Mouse (Mus musculus) right cerebral cortex, postnatal 4 days (tissue): ENCODE results near the gene Cela1.

Source experiments
- DNase-seq: peaks from one replicate; pipeline ENCODE4 v3.0.0-alpha.2; 2022

Cela1 gene

GRCm38 (mm10) chr15:100703913-100704312 lies 16.2 kb upstream of the Cela1 start:
- DNase-seq = no peak

DNA sequence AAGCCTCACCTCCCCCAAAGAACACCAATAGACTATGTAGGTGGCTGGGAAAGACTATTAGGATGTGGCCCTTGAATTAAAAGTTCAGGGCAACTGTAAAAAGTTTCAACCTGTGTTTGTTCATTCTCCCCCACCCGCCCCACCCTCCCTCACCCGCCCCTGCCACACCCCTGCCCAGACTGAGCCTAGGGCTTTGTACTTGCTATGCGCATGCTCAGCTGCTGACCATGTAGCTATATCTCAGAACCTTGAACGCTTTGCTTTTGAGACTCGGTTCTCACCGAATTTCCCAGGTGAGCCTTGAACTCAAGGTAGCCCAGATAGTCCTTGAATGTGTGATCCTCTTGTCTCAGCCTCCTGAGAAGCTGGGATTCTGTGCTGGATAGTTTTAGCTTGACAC lies 14.1 kb upstream of the Cela1 start:
- DNase-seq = no peak

- DNase-seq = no peak
These were observed 13.4 kb upstream of the Cela1 start for GRCm38 (mm10) chr15:100701108-100701507.

GRCm38 (mm10) chr15:100700424-100700823 lies 12.7 kb upstream of the Cela1 start:
- DNase-seq = no peak

DNA sequence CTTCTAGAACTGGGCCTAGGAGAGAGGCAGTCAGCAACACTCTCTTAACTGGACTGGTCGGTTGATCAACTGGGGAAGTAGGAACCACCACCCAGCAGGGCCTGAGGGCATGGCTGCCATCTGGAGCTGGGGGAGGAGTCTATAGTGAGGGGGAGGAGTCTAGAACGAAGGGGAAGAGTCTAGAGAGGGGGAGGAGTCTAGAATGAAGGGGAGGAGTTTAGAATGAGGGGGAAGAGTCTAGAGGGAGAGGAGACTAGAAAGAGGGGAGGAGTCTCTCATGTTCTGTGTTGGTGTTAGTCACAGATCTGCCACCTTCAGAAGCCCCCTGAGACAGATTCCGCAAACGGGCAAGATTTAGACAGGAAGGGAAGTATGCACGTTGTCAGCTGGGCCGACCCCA lies 11.7 kb upstream of the Cela1 start:
- no peak for DNase-seq

GRCm38 (mm10) chr15:100698078-100698477 lies 10.4 kb upstream of the Cela1 start:
- DNase-seq = no peak

DNA sequence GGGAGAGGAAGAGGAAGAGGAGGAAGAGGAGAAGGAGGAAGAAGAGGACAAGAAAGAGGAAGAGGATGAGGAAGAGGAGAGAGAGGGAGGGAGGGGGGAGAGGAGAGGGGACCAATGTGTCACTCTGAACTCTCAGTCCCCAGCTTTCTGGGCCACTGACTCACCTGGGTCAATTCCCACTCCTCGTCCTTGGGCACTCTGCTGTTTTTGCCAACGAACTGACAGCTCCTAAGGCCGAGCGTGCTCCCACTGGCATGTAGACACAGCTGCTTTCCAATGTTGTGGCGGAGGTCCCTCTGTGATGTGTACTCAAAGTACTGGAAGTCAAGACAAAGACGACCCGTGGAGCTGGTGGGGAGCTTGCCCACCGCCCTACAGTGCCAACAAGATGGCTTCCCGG lies 6.7 kb upstream of the Cela1 start:
- no peak for DNase-seq

- DNase-seq = no peak
These were observed 4.3 kb upstream of the Cela1 start for GRCm38 (mm10) chr15:100691990-100692389.

GRCm38 (mm10) chr15:100686989-100687388 lies 732 bp downstream of the Cela1 start:
- DNase-seq = no peak

DNA sequence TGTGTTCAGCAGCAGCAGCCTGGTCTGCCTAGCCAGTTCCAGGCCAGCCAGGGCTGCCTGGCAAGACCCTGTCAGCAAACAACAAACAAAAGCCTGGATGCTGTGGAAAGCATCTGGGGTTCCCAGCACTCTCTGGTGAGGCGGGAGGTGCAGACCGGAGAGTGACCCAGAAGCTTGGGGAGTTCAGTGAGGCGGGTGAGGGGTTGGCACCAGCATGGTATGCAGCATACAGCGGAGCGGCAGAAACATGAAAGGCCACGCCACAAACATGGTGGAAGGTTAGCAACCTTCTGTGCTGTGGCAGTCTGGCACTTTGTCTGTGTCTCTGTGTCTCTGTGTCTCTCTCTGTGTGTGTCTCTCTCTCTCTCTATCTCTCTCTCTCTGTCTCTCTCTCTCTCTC lies 1.3 kb downstream of the Cela1 start:
- no peak for DNase-seq

DNA sequence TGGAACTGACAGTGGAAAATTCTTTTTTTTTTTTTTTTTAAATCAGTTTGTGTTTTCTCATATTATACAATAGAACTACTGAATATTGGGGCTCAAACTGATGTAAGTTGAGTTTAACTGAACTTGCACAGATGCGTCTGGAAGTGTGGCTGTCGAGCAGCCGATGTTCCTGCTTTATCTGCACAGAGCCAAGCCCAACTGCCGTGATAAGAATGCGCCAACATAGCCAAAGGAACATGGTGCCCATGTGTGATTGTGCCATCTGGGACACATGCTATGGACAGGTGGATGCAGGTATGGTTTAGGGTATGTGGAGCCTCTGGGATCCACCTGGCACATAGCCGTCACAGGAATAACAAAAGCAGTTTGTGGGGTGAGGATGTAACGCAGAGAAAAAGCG lies 1.9 kb downstream of the Cela1 start:
- no peak for DNase-seq

DNA sequence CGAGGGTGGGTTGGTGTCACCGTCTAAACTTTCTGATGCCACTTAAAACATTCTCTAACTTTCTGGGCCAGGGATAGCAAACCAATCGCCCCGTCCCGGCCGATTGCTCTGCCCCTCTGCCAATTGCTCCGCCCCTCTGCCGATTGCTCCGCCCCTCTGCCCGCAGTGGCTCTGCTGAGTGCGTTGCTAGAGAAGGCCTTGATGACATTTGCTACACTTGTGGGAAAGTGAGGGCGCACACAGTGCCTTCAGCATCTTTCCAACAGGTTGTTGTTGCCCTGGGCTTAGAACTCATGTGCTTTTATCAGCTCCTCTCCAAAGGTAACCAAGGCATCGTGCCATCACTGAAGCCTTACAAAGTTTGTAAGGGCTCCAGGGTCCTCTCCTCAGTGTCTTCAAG lies 2.5 kb downstream of the Cela1 start:
- no peak for DNase-seq

- no peak for DNase-seq
These were observed 3.3 kb downstream of the Cela1 start for GRCm38 (mm10) chr15:100684450-100684849.

GRCm38 (mm10) chr15:100683041-100683440 lies 4.7 kb downstream of the Cela1 start:
- peak; percentile 79 for DNase-seq

GRCm38 (mm10) chr15:100681770-100682169 lies 6.0 kb downstream of the Cela1 start:
- no peak for DNase-seq

- no peak for DNase-seq
These were observed 7.3 kb downstream of the Cela1 start for GRCm38 (mm10) chr15:100680381-100680780.

DNA sequence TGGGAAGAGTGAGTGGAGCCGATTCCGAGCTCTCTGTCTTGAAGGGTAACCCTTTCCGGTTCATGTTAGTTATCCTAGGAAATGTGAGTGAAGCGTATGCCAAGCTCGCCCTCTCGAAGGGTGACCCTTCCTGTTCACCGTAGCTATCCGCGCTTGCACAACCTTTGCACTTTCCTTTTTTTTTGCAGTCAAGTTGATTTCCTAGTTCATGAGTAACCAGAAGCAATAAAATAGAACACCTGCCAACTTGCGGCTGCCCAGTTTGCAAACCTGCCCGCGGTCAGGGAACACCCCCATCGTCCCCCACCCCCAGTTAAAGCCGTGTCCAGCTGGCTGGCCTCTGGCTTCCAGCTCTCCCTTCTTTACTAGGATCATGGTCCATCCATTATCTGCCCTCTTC lies 8.7 kb downstream of the Cela1 start:
- no peak for DNase-seq

DNA sequence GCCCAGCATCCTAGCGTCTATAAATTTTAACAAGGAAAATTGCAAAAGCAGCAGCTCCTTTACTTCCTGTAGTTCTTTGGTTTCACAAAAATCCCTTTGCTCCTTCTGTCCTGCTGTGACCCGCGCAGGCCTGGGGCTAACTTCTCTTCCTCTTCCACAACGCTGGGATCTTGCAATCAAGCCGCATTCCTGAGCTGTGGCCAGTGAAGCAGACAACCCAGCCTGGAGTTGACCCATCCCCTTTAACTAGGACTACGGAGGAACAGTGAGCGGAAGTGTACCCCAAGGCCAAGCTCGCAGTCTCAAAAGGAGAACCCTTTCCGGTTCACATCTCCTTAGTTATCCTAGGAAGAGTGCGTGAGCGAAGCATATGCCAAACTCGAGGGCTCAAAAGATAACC lies 9.1 kb downstream of the Cela1 start:
- DNase-seq = no peak

DNA sequence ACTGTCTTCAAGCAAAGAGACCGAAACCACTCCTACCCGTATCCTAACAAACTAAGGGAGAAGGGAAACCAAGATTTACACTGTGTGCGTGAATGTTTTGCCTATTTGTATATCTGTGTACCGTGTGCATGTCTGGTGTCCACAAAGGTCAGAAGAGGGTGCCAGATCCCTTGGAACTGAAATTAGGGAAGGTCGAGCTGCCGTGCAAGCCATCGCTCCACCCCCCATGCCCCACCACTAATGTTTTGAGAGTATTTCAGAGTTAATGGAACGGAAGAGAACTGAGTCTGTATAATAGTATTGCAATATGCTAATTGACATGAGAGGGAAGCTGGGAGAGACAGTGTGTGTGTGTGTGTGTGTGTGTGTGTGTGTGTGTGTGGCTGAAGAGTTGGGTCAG lies 10.0 kb downstream of the Cela1 start:
- DNase-seq = no peak

DNA sequence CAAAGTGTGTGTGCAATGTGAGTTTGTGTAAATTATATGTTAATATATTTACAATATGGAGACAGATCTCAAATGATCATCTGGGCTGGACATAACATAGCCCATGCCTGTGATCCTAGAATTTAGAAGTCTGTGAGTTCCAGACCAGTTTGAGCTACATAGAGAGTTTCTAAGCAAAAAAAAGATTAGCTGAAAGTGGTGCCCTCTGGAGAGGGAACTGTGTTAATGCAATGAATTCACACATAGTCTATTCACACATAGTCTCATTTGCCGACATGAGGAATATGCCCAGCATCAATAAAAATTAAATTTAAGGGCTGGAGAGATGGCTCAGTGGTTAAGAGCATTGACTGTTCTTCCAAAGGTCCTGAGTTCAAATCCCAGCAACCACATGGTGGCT lies 11.2 kb downstream of the Cela1 start:
- no peak for DNase-seq

GRCm38 (mm10) chr15:100675486-100675885 lies 12.2 kb downstream of the Cela1 start:
- no peak for DNase-seq

DNA sequence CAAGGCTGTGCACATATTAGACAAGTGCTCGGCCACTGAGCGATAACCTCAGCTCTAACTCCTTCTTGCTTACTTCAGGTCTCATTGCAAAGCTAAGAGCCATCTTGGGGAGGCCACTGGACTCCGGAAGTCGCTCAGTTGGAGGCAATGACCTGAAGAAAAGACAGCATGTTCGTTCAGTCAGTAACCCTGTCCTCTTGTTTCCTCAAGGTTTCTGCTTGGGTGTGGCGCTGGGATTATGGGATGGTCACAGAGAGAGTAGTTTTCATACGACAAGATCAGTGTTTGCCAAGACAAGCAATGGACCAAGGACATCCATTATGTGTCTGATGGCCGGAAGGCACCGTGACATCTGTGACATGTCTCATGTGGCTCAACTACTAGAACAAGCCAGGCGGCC lies 13.2 kb downstream of the Cela1 start:
- no peak for DNase-seq

DNA sequence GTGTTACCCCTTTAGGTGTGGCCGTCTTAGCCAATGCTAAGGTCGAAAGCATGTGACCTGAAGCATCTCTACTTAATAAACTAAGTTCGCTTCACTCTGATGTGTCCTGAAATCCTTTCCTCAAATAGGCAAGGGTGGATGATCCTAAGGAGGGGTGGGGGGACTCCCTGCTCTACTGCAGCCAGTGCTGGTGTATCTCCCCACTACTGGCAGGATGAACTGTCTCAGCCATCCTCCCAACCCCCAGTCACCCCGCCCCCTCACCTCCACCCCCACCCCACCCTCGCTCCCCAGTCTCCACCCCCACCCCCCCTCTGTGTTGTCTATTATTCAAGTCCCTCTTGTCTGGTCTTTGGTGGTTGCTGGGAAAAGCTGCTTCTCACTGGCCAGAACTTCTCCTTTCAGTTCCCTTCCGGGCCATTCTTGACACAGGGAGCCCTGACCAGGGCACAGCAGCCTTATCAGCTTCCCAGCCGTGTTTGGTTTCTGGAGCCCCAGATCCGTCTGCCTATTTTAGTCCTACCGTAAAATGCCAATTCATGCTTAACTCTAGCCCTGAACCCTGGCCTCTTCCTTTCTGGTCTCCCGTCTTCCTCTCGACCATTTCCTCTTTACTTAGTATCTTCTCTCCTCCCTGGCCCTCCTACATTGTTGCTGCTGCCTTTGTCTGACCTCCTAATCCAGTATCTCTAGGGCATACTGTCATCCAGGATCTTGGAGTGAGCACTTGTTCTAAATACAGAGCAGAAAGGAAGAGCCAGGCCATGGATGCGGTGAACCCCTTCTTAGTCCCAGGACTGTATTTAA lies 13.9 kb downstream of the Cela1 start:
- no peak for DNase-seq

- no peak for DNase-seq
These were observed 16.9 kb downstream of the Cela1 start for GRCm38 (mm10) chr15:100670833-100671232.

DNA sequence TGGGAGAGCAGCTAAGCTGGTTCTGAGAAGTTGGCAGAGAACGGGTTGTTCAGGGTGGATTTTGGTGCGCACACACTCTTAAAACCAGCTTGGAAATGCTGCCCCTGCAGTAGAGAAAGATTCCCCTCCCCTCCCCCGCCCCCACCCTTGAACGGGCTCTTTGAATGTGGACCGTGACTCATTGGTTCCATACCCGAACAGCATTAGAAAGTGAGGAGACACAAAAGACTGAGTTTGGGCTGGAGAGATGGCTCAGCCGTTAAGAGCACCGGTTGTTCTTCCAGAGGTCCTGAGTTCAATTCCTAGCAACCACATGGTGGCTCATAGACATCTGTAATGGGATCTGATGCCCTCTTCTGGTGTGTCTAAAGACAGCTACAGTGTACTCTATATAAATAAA lies 17.7 kb downstream of the Cela1 start:
- DNase-seq = no peak
